Mouse (Mus musculus) forebrain, embryonic 12.5 days (tissue): ENCODE results near the gene Tmc2. TPM values are rescaled to one million over a fixed set of nuclear protein-coding genes. Genes with fewer than 3 reads are reported as not detected.

Experiments used
- ATAC-seq: fragments of 200-750 bp; cut with Nextera tagmentation; 2 replicates; pipeline ENCODE4 v1.8.0; 2017; ENCODE audit warnings: moderate TSS enrichment; ENCODE audit not compliant: low FRiP score
- H3K27ac ChIP-seq: fragments of 300-500 bp; sonication (generic); 2 replicates; pipeline ENCODE4 v1.5.1; 2016; ENCODE audit warnings: mild to moderate bottlenecking
- H3K27me3 ChIP-seq: fragments of 300-500 bp; sonication (generic); 2 replicates; pipeline ENCODE4 v1.6.1; 2016; ENCODE audit warnings: mild to moderate bottlenecking
- H3K36me3 ChIP-seq: fragments of 300-500 bp; sonication (generic); replicated peaks from 2 replicates; pipeline ENCODE4 v1.6.1; 2016; ENCODE audit warnings: mild to moderate bottlenecking
- H3K4me1 ChIP-seq: fragments of 300-500 bp; sonication (generic); 2 replicates; pipeline ENCODE4 v1.6.1; 2016
- H3K4me2 ChIP-seq: fragments of 300-500 bp; sonication (generic); 2 replicates; pipeline ENCODE4 v1.6.1; 2016; ENCODE audit warnings: mild to moderate bottlenecking, moderate library complexity
- H3K4me3 ChIP-seq: fragments of 300-500 bp; sonication (generic); replicated peaks from 2 replicates; pipeline ENCODE4 v1.5.1; 2016; ENCODE audit warnings: mild to moderate bottlenecking
- H3K9ac ChIP-seq: fragments of 300-500 bp; sonication (generic); 2 replicates; pipeline ENCODE4 v1.6.1; 2016; ENCODE audit warnings: mild to moderate bottlenecking
- H3K9me3 ChIP-seq: fragments of 300-500 bp; sonication (generic); 2 replicates; pipeline ENCODE4 v1.6.1; 2016
- WGBS: fragments of 180-500 bp; shearing (Covaris S2); methylation state at CpG from one replicate; pipeline ENCODE4 v1.1.7; 2016; 5-methylcytosine and 5-hydroxymethylcytosine counted together
- polyA plus RNA-seq: library from polyadenylated mRNA; unstranded; fragments of >200 nt; fragmentation: Nextera tagmentation; extraction: Ambion mirVana; gene quantifications from 2 replicates; pipeline ENCODE4 v1.2.1, GENCODE M21; 2016

Tmc2 gene
- not detected in 2 replicates for polyA plus RNA-seq

GRCm38 (mm10) chr2:130194894-130195293 lies at the start of gene Tmc2:
Tmc2 (plus strand) TSS chr2:130195194.
- no peak for ATAC-seq
- no peaks in the 10 kb centered on the region for H3K27me3 ChIP-seq
- no peak within 1 kb of the TSS for H3K27ac ChIP-seq
- no peak within 1 kb of the TSS for H3K9ac ChIP-seq
- H3K4me3 ChIP-seq: no peak within 1 kb of the TSS
- H3K4me2 ChIP-seq: no peak within 1 kb of the TSS
- H3K9me3 ChIP-seq: 0 out of 2 replicates have a peak, but pooled peaks cover 7% of the 10 kb centered on the region
- WGBS: 97% methylated on average over 16 of the region's 16 CpGs
- no peaks in the 10 kb centered on the region for H3K36me3 ChIP-seq
- H3K4me1 ChIP-seq: no peaks in the 10 kb centered on the region

DNA sequence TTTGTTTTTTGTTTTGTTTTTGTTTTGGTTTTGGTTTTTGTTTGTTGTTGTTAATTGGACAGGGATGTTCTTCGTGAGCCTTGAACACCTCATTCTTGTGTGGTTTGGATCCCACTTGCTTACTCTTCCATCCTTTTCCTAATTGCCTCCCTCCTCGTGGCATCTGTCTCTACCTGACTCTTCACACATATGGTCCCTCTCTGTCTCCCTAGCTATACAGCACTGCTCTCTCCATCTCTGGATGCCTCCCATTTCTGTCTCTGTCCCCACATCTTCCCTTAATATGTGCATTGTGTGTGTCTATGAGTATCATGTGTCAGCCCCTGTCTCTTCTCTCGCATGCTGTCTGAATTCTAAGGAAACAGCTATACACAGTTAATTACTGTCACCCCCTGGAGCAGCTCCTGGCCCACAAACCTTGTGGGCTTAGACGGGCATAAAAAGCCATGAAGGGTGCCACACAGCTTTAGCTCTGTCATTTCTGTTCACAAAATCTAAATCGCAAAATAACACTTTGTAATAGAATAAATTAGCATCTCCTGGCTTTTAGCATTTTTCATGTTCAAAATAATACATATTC lies 48.8 kb upstream of the Tmc2 start:
- H3K9me3 ChIP-seq: no peaks in the 10 kb centered on the region
- 73% methylated on average over 5 of the region's 5 CpGs for WGBS

DNA sequence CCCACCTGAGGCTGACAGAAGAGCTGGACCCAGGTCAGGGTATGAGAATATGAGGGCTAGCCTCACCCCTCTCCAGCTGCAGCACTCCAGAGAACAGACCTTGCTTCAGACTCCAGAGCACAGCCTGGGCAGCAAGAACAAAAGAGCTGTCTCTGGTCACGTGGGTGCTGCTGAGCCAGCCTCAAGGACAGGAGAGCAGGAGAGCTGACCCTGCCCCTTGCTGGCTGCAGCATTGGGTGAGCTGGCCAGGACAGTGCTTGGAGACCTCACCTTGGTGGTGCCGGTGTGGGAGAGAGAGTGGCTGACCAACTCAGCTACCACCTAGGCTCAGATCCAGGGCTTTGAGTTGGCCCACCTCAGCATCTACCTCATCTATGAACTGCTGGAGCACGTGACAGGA lies 39.8 kb upstream of the Tmc2 start:
- Histone ChIP-seq H3K27me3 (no peaks in the 10 kb centered on the region), H3K4me3 (no peak overlapping the region), H3K9ac (no peak overlapping the region), H3K36me3 (no peaks in the 10 kb centered on the region), H3K27ac (no peak overlapping the region), H3K9me3 (no peaks in the 10 kb centered on the region), H3K4me2 (no peak overlapping the region), H3K4me1 (peaks cover 9% of the 10 kb centered on the region)
- ATAC-seq: no peak
- WGBS: 81% methylated on average over 3 of the region's 3 CpGs

More for the DNA sequence above, 48.8 kb upstream of the Tmc2 start:
- no peak overlapping the region for H3K9ac ChIP-seq
- H3K4me3 ChIP-seq: no peak overlapping the region
- H3K4me1 ChIP-seq: no peaks in the 10 kb centered on the region
- no peak overlapping the region for H3K4me2 ChIP-seq
- no peak for ATAC-seq
- H3K27ac ChIP-seq: no peak overlapping the region
- H3K27me3 ChIP-seq: no peaks in the 10 kb centered on the region
- H3K36me3 ChIP-seq: no peaks in the 10 kb centered on the region

DNA sequence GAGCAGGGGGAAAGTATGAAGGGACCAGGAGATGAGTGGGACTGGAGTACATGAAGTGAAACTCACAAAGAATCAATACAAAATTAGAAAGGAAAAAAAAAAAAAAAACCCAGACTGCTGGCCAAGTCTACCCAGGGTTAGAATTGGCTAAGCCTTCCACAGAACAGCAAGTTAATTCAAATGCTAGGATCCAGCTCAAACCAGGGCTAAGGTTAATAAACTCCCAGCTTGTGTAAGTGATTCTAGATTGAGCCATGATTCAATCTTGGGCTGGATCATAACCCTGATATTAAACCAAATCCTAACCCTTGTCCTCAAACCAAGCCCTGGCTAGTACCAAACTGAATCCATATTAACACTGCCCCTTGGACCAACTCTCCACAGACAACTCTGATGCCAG lies 39.1 kb upstream of the Tmc2 start:
- no peak overlapping the region for H3K9ac ChIP-seq
- H3K36me3 ChIP-seq: no peaks in the 10 kb centered on the region
- no peak overlapping the region for H3K27ac ChIP-seq
- H3K4me2 ChIP-seq: no peak overlapping the region
- no peaks in the 10 kb centered on the region for H3K9me3 ChIP-seq
- no peak overlapping the region for H3K4me3 ChIP-seq
- H3K27me3 ChIP-seq: no peaks in the 10 kb centered on the region
- ATAC-seq: no peak
- peaks cover 9% of the 10 kb centered on the region for H3K4me1 ChIP-seq

DNA sequence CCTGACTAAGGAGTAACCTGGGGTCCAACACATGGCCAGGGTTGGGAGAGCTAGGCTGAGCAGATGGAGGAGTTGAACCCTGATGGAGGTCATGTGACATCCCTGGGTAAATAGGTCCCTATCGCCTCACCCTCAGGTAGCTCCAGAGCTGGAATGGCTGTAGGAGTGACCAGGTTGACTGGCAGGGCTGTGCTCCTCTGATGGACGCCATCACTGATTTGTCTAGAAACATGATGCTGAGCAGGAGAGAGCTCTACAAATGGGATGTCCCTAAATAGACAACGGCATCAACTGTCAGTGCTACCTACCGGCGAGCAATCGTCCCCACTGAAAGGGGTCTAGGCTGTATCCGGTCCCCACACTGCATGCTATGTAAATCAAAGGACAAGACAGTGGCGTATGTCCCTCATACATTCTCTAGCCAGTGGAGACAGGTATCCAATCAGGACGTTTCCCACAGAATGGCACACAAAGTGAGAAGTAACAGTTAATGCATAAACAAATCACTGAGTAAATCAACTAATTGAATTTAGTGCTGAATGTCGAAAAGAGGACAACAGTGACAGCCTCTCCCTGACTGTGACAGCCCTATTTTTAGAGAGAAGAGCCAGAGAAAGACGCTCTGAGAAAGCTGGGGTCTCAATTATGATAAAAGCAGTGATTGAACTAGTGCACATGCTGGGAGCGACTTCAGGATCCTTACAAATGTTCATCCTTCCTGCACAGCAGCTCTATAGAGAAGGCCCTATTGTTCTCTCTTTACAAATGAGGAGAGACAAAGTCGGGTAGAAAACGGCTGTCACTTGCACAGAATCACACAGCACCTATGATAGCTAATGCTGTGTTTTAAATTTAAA lies 37.5 kb upstream of the Tmc2 start:
- no peak overlapping the region for H3K9ac ChIP-seq

DNA sequence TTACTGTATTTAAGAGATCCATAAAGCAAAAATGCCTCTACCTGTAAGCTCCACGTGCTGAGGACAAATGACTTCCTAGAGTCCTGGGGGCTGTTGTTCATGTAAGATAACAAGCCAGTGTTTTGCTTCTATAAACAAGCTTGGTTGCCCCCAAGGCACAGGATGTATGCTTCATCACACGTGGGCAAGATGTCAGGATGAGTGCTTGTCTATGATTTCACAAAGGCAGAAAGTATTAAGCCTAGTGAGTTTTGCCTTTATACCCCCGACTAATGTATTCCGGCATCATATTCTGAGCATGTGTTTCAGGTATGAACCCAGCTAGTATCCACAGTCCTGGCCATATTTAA lies 36.9 kb upstream of the Tmc2 start:
- Histone ChIP-seq H3K27ac (0 out of 2 replicates have a peak overlapping the region, but pooled peaks have one; percentile 31), H3K9me3 (no peaks in the 10 kb centered on the region), H3K4me2 (no peak overlapping the region), H3K36me3 (no peaks in the 10 kb centered on the region), H3K9ac (no peak overlapping the region; the same call in 1 of the 2 replicates), H3K27me3 (no peaks in the 10 kb centered on the region), H3K4me3 (no peak overlapping the region), H3K4me1 (peaks cover 9% of the 10 kb centered on the region)
- 57% methylated on average over 4 of the region's 4 CpGs for WGBS
- no peak for ATAC-seq

More for the DNA sequence above, 37.5 kb upstream of the Tmc2 start:
- WGBS: 53% methylated on average over 14 of the region's 14 CpGs
- Histone ChIP-seq H3K9me3 (no peaks in the 10 kb centered on the region), H3K4me2 (no peak overlapping the region), H3K27ac (0 out of 2 replicates have a peak overlapping the region, but pooled peaks have one; percentile 31), H3K4me3 (no peak overlapping the region), H3K27me3 (no peaks in the 10 kb centered on the region), H3K4me1 (peaks cover 9% of the 10 kb centered on the region), H3K36me3 (no peaks in the 10 kb centered on the region)
- ATAC-seq: no peak

DNA sequence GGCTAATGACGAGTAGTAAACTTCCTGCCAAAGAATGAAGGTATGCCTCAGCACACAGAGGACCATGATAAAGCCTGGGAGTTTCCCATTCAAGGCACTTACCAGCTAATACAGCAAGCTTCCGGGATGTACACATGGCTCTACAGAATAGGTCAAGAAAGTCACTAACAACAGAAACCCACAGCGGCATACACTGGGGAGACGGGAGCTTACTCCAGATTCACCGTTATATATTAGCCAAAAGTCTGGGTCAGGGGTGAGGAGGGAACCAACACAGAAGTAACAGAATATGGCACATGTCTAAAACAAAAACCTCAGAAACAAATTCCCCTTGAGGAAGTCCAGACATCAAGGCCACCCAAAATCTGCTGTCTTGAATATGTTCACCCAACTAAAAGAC lies 32.3 kb upstream of the Tmc2 start:
- Histone ChIP-seq H3K4me2 (no peak overlapping the region), H3K4me1 (peaks cover 6% of the 10 kb centered on the region), H3K27ac (no peak overlapping the region), H3K36me3 (peaks cover 11% of the 10 kb centered on the region), H3K4me3 (no peak overlapping the region), H3K9ac (no peak overlapping the region), H3K27me3 (no peaks in the 10 kb centered on the region), H3K9me3 (no peaks in the 10 kb centered on the region)
- WGBS: 84% methylated on average over 5 of the region's 5 CpGs
- ATAC-seq: no peak

GRCm38 (mm10) chr2:130166311-130167214 lies 28.4 kb upstream of the Tmc2 start:
- Histone ChIP-seq H3K9ac (no peak overlapping the region), H3K4me2 (no peak overlapping the region), H3K36me3 (peaks cover 39% of the 10 kb centered on the region), H3K9me3 (no peaks in the 10 kb centered on the region), H3K4me1 (no peaks in the 10 kb centered on the region), H3K27ac (no peak overlapping the region), H3K27me3 (no peaks in the 10 kb centered on the region), H3K4me3 (no peak overlapping the region)
- peak; percentile 53 for ATAC-seq
- WGBS: 66% methylated on average over 9 of the region's 9 CpGs

DNA sequence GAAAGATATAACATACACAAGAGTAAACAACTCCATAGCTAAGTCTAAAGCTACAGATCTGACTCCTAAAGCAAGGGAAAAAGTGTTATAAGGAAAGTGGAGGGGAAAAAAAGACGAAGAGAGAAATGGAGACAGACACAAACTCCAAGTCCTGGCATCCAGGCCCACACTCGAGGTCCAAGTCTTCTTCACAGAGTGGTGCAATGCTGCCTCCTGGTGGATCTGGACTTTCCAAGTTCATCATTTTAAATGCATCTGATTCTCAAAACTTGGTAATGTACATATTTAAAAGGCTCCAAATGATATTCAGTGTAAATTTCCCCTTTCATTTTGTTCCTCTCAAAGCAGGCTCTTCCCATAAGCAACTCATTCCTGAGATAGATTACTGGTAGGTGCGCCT lies 27.1 kb upstream of the Tmc2 start:
- Histone ChIP-seq H3K4me3 (no peak overlapping the region), H3K27ac (no peak overlapping the region), H3K9ac (no peak overlapping the region), H3K4me1 (no peaks in the 10 kb centered on the region), H3K36me3 (peaks cover 52% of the 10 kb centered on the region), H3K9me3 (no peaks in the 10 kb centered on the region), H3K4me2 (no peak overlapping the region), H3K27me3 (no peaks in the 10 kb centered on the region)
- WGBS: 53% methylated on average over 3 of the region's 3 CpGs
- no peak for ATAC-seq

DNA sequence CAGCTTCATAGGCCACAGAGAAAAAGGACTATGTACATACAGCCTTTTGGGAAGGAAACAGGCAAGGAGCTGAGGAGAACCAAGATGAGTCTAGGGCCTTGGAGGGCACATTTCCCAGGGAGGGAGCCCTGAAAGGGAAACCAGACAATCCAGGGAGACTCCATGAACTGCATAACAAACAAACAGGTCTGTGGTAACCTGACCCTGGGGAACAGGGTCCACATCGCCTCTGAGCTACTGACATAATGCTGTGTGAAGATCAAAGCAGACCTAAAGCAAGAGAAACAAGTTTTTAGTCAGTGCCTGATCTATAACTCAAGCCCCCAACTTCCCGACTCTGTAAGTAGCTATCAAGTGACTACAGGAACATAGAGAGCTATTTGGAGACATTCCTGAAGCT lies 23.3 kb upstream of the Tmc2 start:
- ATAC-seq: no peak
- H3K9ac ChIP-seq: no peak overlapping the region
- H3K36me3 ChIP-seq: peaks cover 85% of the 10 kb centered on the region
- H3K9me3 ChIP-seq: no peaks in the 10 kb centered on the region
- H3K4me1 ChIP-seq: peaks cover 3% of the 10 kb centered on the region
- no peak overlapping the region for H3K4me3 ChIP-seq
- no peak overlapping the region for H3K27ac ChIP-seq
- 89% methylated on average over 2 of the region's 2 CpGs for WGBS
- H3K27me3 ChIP-seq: no peaks in the 10 kb centered on the region
- no peak overlapping the region for H3K4me2 ChIP-seq

DNA sequence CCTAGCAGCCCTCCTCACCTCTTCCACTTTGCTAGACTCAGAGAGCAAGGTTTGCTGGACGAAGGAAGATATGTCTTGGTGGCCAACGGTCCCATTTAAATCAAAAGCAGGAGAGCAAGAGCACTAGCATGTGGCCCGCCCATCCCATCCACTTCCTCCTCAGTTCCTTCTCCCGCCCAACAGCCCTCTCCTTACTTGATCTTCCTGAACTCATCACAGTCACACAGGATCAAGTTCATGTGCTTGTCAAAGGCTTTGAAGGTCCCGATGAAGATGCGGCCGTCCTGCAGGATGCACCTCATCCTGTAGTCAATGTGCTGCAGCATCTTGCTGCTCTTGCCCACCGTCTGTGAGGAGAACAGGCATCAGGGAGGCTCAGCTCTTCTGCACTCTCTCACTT lies 18.2 kb upstream of the Tmc2 start:
- Histone ChIP-seq H3K36me3 (peaks cover 51% of the 10 kb centered on the region), H3K9ac (peak overlapping the region; percentile 33; the same call in 1 of the 2 replicates), H3K4me3 (no peak overlapping the region), H3K9me3 (no peaks in the 10 kb centered on the region), H3K4me2 (peak overlapping the region; percentile 75), H3K27me3 (0 out of 2 replicates have a peak, but pooled peaks cover 7% of the 10 kb centered on the region), H3K4me1 (peaks cover 23% of the 10 kb centered on the region), H3K27ac (no peak overlapping the region)
- no peak for ATAC-seq
- 86% methylated on average over 8 of the region's 8 CpGs for WGBS

- Histone ChIP-seq H3K9me3 (no peaks in the 10 kb centered on the region), H3K4me1 (peaks cover 23% of the 10 kb centered on the region), H3K4me2 (peak overlapping the region; percentile 75), H3K27me3 (0 out of 2 replicates have a peak, but pooled peaks cover 7% of the 10 kb centered on the region), H3K27ac (peak overlapping the region; percentile 93), H3K36me3 (peaks cover 36% of the 10 kb centered on the region), H3K4me3 (peak overlapping the region; percentile 96), H3K9ac (peak overlapping the region; percentile 98)
- 1% methylated on average over 11 of the region's 11 CpGs for WGBS
- no peak for ATAC-seq
Observed at GRCm38 (mm10) chr2:130178381-130178705, 16.7 kb upstream of the Tmc2 start.
